Mouse (Mus musculus) heart, postnatal 0 days (tissue): ENCODE data around the gene Rab21. TPM values are rescaled to one million over a fixed set of nuclear protein-coding genes. Genes with fewer than 3 reads are reported as not detected.

Source experiments
- ATAC-seq: fragments of 200-750 bp; cut with Nextera tagmentation; 2 replicates; pipeline ENCODE4 v1.8.0; 2017; ENCODE audit warnings: low read depth, moderate number of reproducible peaks, moderate library complexity; ENCODE audit not compliant: insufficient read depth
- DNase-seq: peaks from one replicate; pipeline ENCODE4 v3.0.0-alpha.2; 2016; ENCODE audit warnings: low spot score
- H3K27ac ChIP-seq: fragments of 300-500 bp; sonication (generic); 2 replicates; pipeline ENCODE4 v1.5.1; 2014; ENCODE audit warnings: low read depth, mild to moderate bottlenecking
- H3K27me3 ChIP-seq: fragments of 300-500 bp; sonication (generic); 2 replicates; pipeline ENCODE4 v1.6.1; 2014; ENCODE audit warnings: low read length, mixed read lengths; ENCODE audit not compliant: control insufficient read depth, insufficient read depth
- H3K36me3 ChIP-seq: fragments of 300-500 bp; sonication (generic); replicated peaks from 2 replicates; pipeline ENCODE4 v1.6.1; 2014; ENCODE audit warnings: low read length, mixed read lengths; ENCODE audit not compliant: control insufficient read depth, insufficient read depth
- H3K4me1 ChIP-seq: fragments of 300-500 bp; sonication (generic); 2 replicates; pipeline ENCODE4 v1.6.1; 2014; ENCODE audit warnings: antibody characterized with exemption; ENCODE audit not compliant: control insufficient read depth, insufficient read depth
- H3K4me2 ChIP-seq: fragments of 300-500 bp; sonication (generic); 2 replicates; pipeline ENCODE4 v1.6.1; 2014; ENCODE audit warnings: low read depth, mild to moderate bottlenecking, low read length, moderate library complexity
- H3K4me3 ChIP-seq: fragments of 300-500 bp; sonication (generic); 2 replicates; pipeline ENCODE4 v1.5.1; 2014; ENCODE audit warnings: low read depth, low read length
- H3K9ac ChIP-seq: fragments of 300-500 bp; sonication (generic); replicated peaks from 2 replicates; pipeline ENCODE4 v1.6.1; 2014; ENCODE audit warnings: low read depth, low read length, mixed read lengths
- H3K9me3 ChIP-seq: fragments of 300-500 bp; sonication (generic); replicated peaks from 2 replicates; pipeline ENCODE4 v1.6.1; 2016; ENCODE audit warnings: low read length; ENCODE audit not compliant: control insufficient read depth
- CTCF ChIP-seq: IDR thresholded peaks from 2 replicates; pipeline ENCODE4 v1.5.1; 2016; ENCODE audit warnings: antibody characterized with exemption, control low read depth, low read depth
- EP300 ChIP-seq: IDR thresholded peaks from 2 replicates; pipeline ENCODE4 v1.6.1; 2016; ENCODE audit warnings: antibody characterized with exemption, low read depth
- WGBS: fragments of 180-500 bp; shearing (Covaris S2); extraction: QIAGEN DNeasy Blood & Tissue Kit; methylation state at CpG from one replicate; pipeline ENCODE4 v1.1.7; 2014; 5-methylcytosine and 5-hydroxymethylcytosine counted together
- polyA plus RNA-seq: library from polyadenylated mRNA; unstranded; fragments of >200 nt; fragmentation: Nextera tagmentation; extraction: Ambion mirVana; gene quantifications from 2 replicates; pipeline ENCODE4 v1.2.1, GENCODE M21; 2015
- total RNA-seq: library from RNA; depleted of rRNA; stranded (reverse); fragments of >200 nt; gene quantifications from 2 replicates; pipeline ENCODE4 v1.2.3, GENCODE M21; 2014; ENCODE audit warnings: low replicate concordance

The Rab21 gene
- total and polyA plus RNA-seq, 2 experiments from 2014 or later: 7.7 to 45.2 TPM

GRCm38 (mm10) chr10:115333528-115333927, 18.1 kb upstream of the Rab21 start:
- H3K9me3 ChIP-seq: no peaks in the 10 kb centered on the region
- H3K36me3 ChIP-seq: no peaks in the 10 kb centered on the region
- H3K4me1 ChIP-seq: 0 out of 2 replicates have a peak, but pooled peaks cover 15% of the 10 kb centered on the region
- DNase-seq: no peak
- H3K9ac ChIP-seq: no peak overlapping the region
- H3K27ac ChIP-seq: no peak overlapping the region
- no peak overlapping the region for H3K4me3 ChIP-seq
- 70% methylated on average over 9 of the region's 9 CpGs for WGBS
- ATAC-seq: no peak
- no peak overlapping the region for H3K4me2 ChIP-seq
- H3K27me3 ChIP-seq: no peaks in the 10 kb centered on the region
- TF ChIP-seq EP300 (no peak), CTCF (no peak)

GRCm38 (mm10) chr10:115332997-115333396, 17.6 kb upstream of the Rab21 start:
- H3K27me3 ChIP-seq: no peaks in the 10 kb centered on the region
- peak; percentile 57; the same call in 1 of the 2 replicates for ATAC-seq
- H3K9me3 ChIP-seq: no peaks in the 10 kb centered on the region
- WGBS: 35% methylated on average over 4 of the region's 4 CpGs
- no peak for TF ChIP-seq EP300
- TF ChIP-seq CTCF: no peak
- H3K9ac ChIP-seq: no peak overlapping the region
- H3K27ac ChIP-seq: peak overlapping the region; percentile 41
- H3K36me3 ChIP-seq: no peaks in the 10 kb centered on the region
- H3K4me1 ChIP-seq: 0 out of 2 replicates have a peak, but pooled peaks cover 15% of the 10 kb centered on the region
- no peak overlapping the region for H3K4me3 ChIP-seq
- DNase-seq: no peak
- no peak overlapping the region for H3K4me2 ChIP-seq

DNA sequence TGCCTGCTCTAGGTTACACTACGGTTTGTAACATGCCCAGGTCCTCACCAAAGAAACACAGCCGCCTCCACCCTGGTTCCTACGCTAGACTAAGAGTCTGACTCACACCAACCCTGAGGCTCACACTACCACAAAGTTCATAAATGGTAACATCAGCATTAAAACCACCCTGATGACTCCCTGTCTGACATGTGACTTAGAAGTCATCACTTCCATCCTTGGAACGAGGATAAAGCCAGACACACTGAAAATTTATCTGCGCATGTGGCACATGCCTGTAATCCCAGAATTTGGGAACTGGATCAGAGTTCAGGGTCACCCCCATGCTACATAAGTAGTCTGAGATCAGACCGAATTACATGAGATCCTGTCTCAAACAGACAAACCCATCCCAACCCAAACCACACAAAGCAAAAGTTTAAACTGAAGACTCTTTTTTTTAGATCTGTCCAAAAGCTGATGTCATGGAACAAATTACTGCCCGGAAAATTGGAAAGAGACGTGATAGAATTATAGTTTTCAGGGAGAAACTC, 17.1 kb upstream of the Rab21 start:
- Histone ChIP-seq H3K4me2 (no peak overlapping the region), H3K9me3 (no peaks in the 10 kb centered on the region), H3K9ac (no peak overlapping the region), H3K4me1 (0 out of 2 replicates have a peak, but pooled peaks cover 15% of the 10 kb centered on the region), H3K36me3 (no peaks in the 10 kb centered on the region), H3K27me3 (no peaks in the 10 kb centered on the region), H3K4me3 (no peak overlapping the region), H3K27ac (peak overlapping the region; percentile 41; the same call in 1 of the 2 replicates)
- TF ChIP-seq CTCF: no peak
- no peak for TF ChIP-seq EP300
- no peak for DNase-seq
- no peak for ATAC-seq
- WGBS: 68% methylated on average over 8 of the region's 8 CpGs

- Histone ChIP-seq H3K4me3 (no peak overlapping the region), H3K27ac (no peak overlapping the region), H3K36me3 (no peaks in the 10 kb centered on the region), H3K9ac (no peak overlapping the region), H3K27me3 (no peaks in the 10 kb centered on the region), H3K9me3 (no peaks in the 10 kb centered on the region), H3K4me1 (0 out of 2 replicates have a peak, but pooled peaks cover 15% of the 10 kb centered on the region), H3K4me2 (no peak overlapping the region)
- no peak for DNase-seq
- WGBS: 83% methylated on average over 3 of the region's 3 CpGs
- ATAC-seq: no peak
- TF ChIP-seq CTCF: no peak
Observed at GRCm38 (mm10) chr10:115329010-115329530, 13.7 kb upstream of the Rab21 start.

- Histone ChIP-seq H3K27ac (peak overlapping the region; percentile 34; the same call in 1 of the 2 replicates), H3K36me3 (no peaks in the 10 kb centered on the region), H3K4me1 (0 out of 2 replicates have a peak, but pooled peaks cover 15% of the 10 kb centered on the region), H3K27me3 (no peaks in the 10 kb centered on the region), H3K4me2 (no peak overlapping the region), H3K9ac (no peak overlapping the region), H3K4me3 (no peak overlapping the region), H3K9me3 (no peaks in the 10 kb centered on the region)
- 42% methylated on average over 6 of the region's 6 CpGs for WGBS
- TF ChIP-seq CTCF (no peak), EP300 (no peak)
- no peak; the same call in 1 of the 2 replicates for ATAC-seq
- DNase-seq: no peak
Observed at GRCm38 (mm10) chr10:115328514-115328913, 13.1 kb upstream of the Rab21 start.
